Mouse (Mus musculus) embryonic facial prominence, embryonic 14.5 days (tissue): ENCODE measurements around the gene Akap1. TPM values are rescaled to one million over a fixed set of nuclear protein-coding genes. Genes with fewer than 3 reads are reported as not detected.

ENCODE experiments used
- polyA plus RNA-seq: library from polyadenylated mRNA; unstranded; fragments of >200 nt; fragmentation: Nextera tagmentation; extraction: Ambion mirVana; gene quantifications from 2 replicates; pipeline ENCODE4 v1.2.1, GENCODE M21; 2014

Gene Akap1
- polyA plus RNA-seq, 1 experiment from 2014 or later, result 28.2 TPM

Other genes with a start within 250 kb of the Akap1 start
- 15.2 and 15.9 TPM in 2 replicates for gene Msi2, start 146.1 kb downstream of the Akap1 start, polyA plus RNA-seq
- 84.5 and 89.0 TPM in 2 replicates for gene Scpep1, start 90.9 kb upstream of the Akap1 start, polyA plus RNA-seq
- gene Elobl, start 102.3 kb upstream of the Akap1 start, polyA plus RNA-seq, result not detected in 2 replicates
- 9.4 and 10.0 TPM in 2 replicates for gene Coil, start 105.7 kb upstream of the Akap1 start, polyA plus RNA-seq
- 9.0 and 9.6 TPM in 2 replicates for gene Trim25, start 134.8 kb upstream of the Akap1 start, polyA plus RNA-seq
- 3.0 and 3.6 TPM in 2 replicates for gene Dgke, start 202.3 kb upstream of the Akap1 start, polyA plus RNA-seq
- 1.2 and 1.7 TPM in 2 replicates for gene Gm525, start 209.3 kb upstream of the Akap1 start, polyA plus RNA-seq